Mouse (Mus musculus) embryo, embryonic 10 days (tissue): Measurements from ENCODE around the gene Phf11c.
"Not testable (repeated sequence)": the region's sequence is repeated elsewhere in the genome, so short reads cannot be mapped to it uniquely, and the experiment has no call there.

ENCODE experiments used
- DNase-seq: peaks from one replicate; pipeline ENCODE4 v3.0.0-alpha.2; 2015; ENCODE audit warnings: low spot score

The Phf11c gene

GRCm38 (mm10) chr14:59395281-59395680 is at the start of gene Phf11c:
Gene Phf11c, minus strand, starts transcription at chr14:59395381.
- DNase-seq, result no peak

GRCm38 (mm10) chr14:59441472-59441805 is 46.3 kb upstream of the Phf11c start:
- no peak for DNase-seq

GRCm38 (mm10) chr14:59440558-59441471 is 45.6 kb upstream of the Phf11c start, which contains the start of the genes Setdb2 and Cab39l:
Gene Setdb2, minus strand, starts transcription at chr14:59440884.
Gene Cab39l, plus strand, starts transcription at chr14:59440972.
- peak; percentile 95 for DNase-seq

- DNase-seq, result no peak
These were observed 44.9 kb upstream of the Phf11c start for GRCm38 (mm10) chr14:59440039-59440438.

- no peak for DNase-seq
These were observed 43.3 kb upstream of the Phf11c start for GRCm38 (mm10) chr14:59438505-59438904.

GRCm38 (mm10) chr14:59437398-59437797 is 42.2 kb upstream of the Phf11c start:
- no peak for DNase-seq

- DNase-seq, result no peak
These were observed 40.0 kb upstream of the Phf11c start for GRCm38 (mm10) chr14:59435206-59435605.

- no peak for DNase-seq
These were observed 38.7 kb upstream of the Phf11c start for GRCm38 (mm10) chr14:59433902-59434301.

- DNase-seq, result no peak
These were observed 35.4 kb upstream of the Phf11c start for GRCm38 (mm10) chr14:59430556-59430955.

- DNase-seq, result no peak
These were observed 27.9 kb upstream of the Phf11c start for GRCm38 (mm10) chr14:59422912-59423663.

GRCm38 (mm10) chr14:59418171-59418570 is 23.0 kb upstream of the Phf11c start:
- DNase-seq, result no peak

GRCm38 (mm10) chr14:59414979-59415378 is 19.8 kb upstream of the Phf11c start:
- not testable (repeated sequence) for DNase-seq

GRCm38 (mm10) chr14:59396999-59397398 is 1.8 kb upstream of the Phf11c start:
- no peak for DNase-seq

GRCm38 (mm10) chr14:59390181-59390580 is 5.0 kb downstream of the Phf11c start:
- DNase-seq, result not testable (repeated sequence)

- no peak for DNase-seq
These were observed 5.6 kb downstream of the Phf11c start for GRCm38 (mm10) chr14:59389532-59389931.

GRCm38 (mm10) chr14:59370348-59371068 is 24.7 kb downstream of the Phf11c start:
- no peak for DNase-seq

GRCm38 (mm10) chr14:59366386-59367105 is 28.6 kb downstream of the Phf11c start:
- no peak for DNase-seq

- DNase-seq, result no peak
These were observed 29.9 kb downstream of the Phf11c start, which contains the start of gene Phf11d for GRCm38 (mm10) chr14:59365244-59365644. Gene Phf11d, minus strand, starts transcription at chr14:59365470.

- DNase-seq, result not testable (repeated sequence)
These were observed 54.0 kb downstream of the Phf11c start, which contains the start of gene Phf11b for GRCm38 (mm10) chr14:59341189-59341588. Gene Phf11b, minus strand, starts transcription at chr14:59341351.

GRCm38 (mm10) chr14:59339541-59339940 is 55.6 kb downstream of the Phf11c start:
- DNase-seq, result no peak

GRCm38 (mm10) chr14:59336056-59336455 is 59.1 kb downstream of the Phf11c start:
- not testable (repeated sequence) for DNase-seq
